22 mouse cellular contexts compared by ENCODE assay signal in genomic region chr6:113250786-113251185, GRCm38 (mm10). TPM values are rescaled to one million over a fixed set of nuclear protein-coding genes. Genes with fewer than 3 reads are reported as not detected.
"Had no signal": no experiment of that assay in that cellular context is flagged by ENCODE, and none has a peak within 500 bp of the region (broad histone marks: within the 10 kb centered on the region; RNA-seq: fewer than 3 reads in every experiment).

No protein-coding gene starts in this region.

- H3K27ac ChIP-seq: liver, embryonic 13.5 days; liver, embryonic 15.5 days; macrophage; midbrain, embryonic 10.5 days; midbrain, embryonic 12.5 days; neural tube, embryonic 13.5 days; neural tube, embryonic 15.5 days had no signal

- H3K4me1 ChIP-seq: liver, embryonic 13.5 days; liver, embryonic 15.5 days; midbrain, embryonic 10.5 days; midbrain, embryonic 12.5 days; neural tube, embryonic 13.5 days; neural tube, embryonic 15.5 days had no signal

- H3K9ac ChIP-seq: liver, embryonic 13.5 days; liver, embryonic 15.5 days; liver, postnatal 0 days; lung, embryonic 14.5 days; midbrain, embryonic 12.5 days; neural tube, embryonic 13.5 days; neural tube, embryonic 15.5 days had no signal

- DNase-seq: liver, embryonic 13.5 days; liver, postnatal 0 days; lung, embryonic 14.5 days; midbrain, embryonic 14.5 days; retina, postnatal 1 day; right cerebral cortex, adult 18-20 months; right cerebral cortex, postnatal 25 days; right cerebral cortex, postnatal 4 days; spleen, adult 18-20 months; thymus, adult 18-20 months; thymus, postnatal 14 days; thymus, postnatal 36 days had no signal

- H3K4me3 ChIP-seq: liver, embryonic 13.5 days; liver, embryonic 15.5 days; midbrain, embryonic 10.5 days; midbrain, embryonic 12.5 days; myocyte; neural tube, embryonic 13.5 days; neural tube, embryonic 15.5 days had no signal

- H3K9me3 ChIP-seq: liver, embryonic 13.5 days; liver, embryonic 15.5 days; midbrain, embryonic 10.5 days; midbrain, embryonic 12.5 days; neural tube, embryonic 13.5 days; neural tube, embryonic 15.5 days had no signal

- ATAC-seq: liver, postnatal 0 days; midbrain, embryonic 16.5 days had no signal

- H3K27me3 ChIP-seq: liver, embryonic 13.5 days; liver, embryonic 15.5 days; midbrain, embryonic 12.5 days; neural tube, embryonic 13.5 days; neural tube, embryonic 15.5 days had no signal

- H3K4me2 ChIP-seq: liver, embryonic 13.5 days; liver, embryonic 15.5 days; lung, embryonic 14.5 days; midbrain, embryonic 12.5 days; neural tube, embryonic 13.5 days; neural tube, embryonic 15.5 days had no signal

RNA-seq across cellular contexts. Expression of gene Cpne9, which starts 31.3 kb away (rescaled TPM):
- polyA plus RNA-seq: liver, embryonic 13.5 days; liver, embryonic 15.5 days; lung, embryonic 14.5 days; macrophage; small intestine, adult 2 months had no signal

RNA-seq across cellular contexts. Expression of gene Lhfpl4, which starts 55.6 kb away (rescaled TPM):
- total RNA-seq: megakaryocyte-erythroid progenitor cell, adult 5-6 weeks had no signal
- polyA plus RNA-seq: liver, postnatal 0 days; macrophage had no signal
